Mouse (Mus musculus) G1E (cell line): Measurements from ENCODE around the gene Wnt7b.

Experiments
- CTCF ChIP-seq: IDR thresholded peaks from 2 replicates; pipeline ENCODE4 v1.5.1; 2012; ENCODE audit warnings: low read depth, low read length, inconsistent platforms, mixed read lengths
- GATA1 ChIP-seq: IDR thresholded peaks from 2 replicates; pipeline ENCODE4 v1.6.1; 2012; ENCODE audit warnings: borderline replicate concordance, low read length, inconsistent platforms, mixed read lengths
- TAL1 ChIP-seq: conservative IDR thresholded peaks from 2 replicates; pipeline ENCODE4 v1.6.1; 2012; ENCODE audit warnings: low read depth, low read length, inconsistent platforms, mixed read lengths

DNA sequence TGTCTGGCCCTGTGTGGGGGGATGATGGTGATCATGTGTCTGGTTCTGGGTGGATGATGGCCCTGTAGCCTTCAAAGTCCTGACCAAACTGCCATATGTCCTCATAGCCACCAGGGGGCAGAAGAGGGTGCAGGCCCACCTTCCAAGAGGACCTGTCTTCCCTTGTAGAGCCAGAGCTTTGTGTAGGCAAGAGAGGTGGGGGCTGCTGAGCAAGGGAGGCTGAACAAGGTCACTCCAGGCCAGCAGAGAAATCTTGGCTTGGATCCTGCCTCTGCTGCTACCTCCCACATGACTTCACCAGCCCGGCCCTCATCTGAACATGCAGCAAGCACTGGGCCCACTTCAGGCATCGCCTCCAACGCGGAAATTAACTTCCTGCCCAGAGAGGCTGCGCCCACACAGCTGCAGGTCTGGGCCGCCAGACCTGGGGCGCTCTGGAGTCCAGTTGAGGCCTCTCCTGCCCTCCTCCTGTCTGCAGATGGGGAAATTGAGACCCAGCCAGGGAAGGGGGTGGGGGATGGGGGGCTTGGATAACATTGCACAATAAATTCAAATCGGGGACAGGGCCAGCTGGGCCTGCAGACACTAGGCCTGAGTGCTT, 28.4 kb upstream of the Wnt7b start:
- TF ChIP-seq CTCF (peak; percentile 92), GATA1 (no peak), TAL1 (no peak)
